Mouse (Mus musculus): Measurements from ENCODE around the gene Gprin1. TPM values are rescaled to one million over a fixed set of nuclear protein-coding genes. Genes with fewer than 3 reads are reported as not detected.
"Not testable (repeated sequence)": the region's sequence is repeated elsewhere in the genome, so short reads cannot be mapped to it uniquely, and the experiment has no call there.

Gprin1 gene
- total RNA-seq (2021) = not detected
- long read RNA-seq, experiment 1 = 0 reads
- long read RNA-seq, experiment 2 = 0 reads

GRCm38 (mm10) chr13:54749864-54750411 is at the start of gene Gprin1:
Gene Gprin1 (minus strand): TSS chr13:54749874.
- no peak for DNase-seq

DNA sequence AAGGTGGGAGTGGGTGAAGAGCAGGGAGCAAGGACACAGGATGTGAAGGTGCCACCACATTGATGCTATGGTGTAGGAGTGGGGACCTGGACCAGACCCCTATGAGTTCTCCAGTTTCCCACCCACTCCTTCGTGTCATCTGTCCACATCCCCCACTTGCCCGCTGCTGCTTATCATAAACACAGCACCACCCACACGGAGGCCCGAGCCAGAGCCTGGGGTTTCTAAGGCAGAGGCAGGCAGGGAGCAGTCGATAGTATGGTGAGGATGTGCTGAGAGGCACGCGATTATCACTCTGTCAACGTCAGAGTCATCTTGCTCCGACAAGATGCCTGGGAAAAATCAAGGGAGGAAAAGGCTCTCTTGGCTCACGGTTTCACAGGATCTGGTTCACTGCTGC is 49.1 kb upstream of the Gprin1 start:
- no peak for DNase-seq

GRCm38 (mm10) chr13:54797861-54798643 is 48.4 kb upstream of the Gprin1 start:
- no peak for DNase-seq

DNA sequence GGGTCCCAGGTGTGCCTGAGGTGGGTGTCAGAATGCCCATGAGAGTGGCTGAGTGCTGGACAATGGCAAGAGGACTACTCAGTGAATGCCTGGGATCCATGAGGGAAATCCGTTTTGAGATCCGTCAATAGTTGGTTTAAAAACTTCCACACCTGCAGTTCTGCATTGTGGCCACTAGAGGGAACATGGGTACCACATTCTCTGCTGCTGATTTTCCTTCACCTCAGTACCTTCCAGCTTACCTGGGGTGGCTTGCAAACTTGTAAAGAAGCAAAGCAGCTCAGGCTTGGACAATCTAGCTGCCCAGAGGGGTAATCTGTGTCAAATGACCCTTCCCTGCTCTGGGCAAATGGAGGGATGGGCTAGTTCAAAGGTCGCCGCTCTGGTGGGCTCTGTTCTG is 47.7 kb upstream of the Gprin1 start:
- DNase-seq = peak; percentile 23 to 60

- no peak for DNase-seq
Measured at GRCm38 (mm10) chr13:54794843-54795242, 45.2 kb upstream of the Gprin1 start.

DNA sequence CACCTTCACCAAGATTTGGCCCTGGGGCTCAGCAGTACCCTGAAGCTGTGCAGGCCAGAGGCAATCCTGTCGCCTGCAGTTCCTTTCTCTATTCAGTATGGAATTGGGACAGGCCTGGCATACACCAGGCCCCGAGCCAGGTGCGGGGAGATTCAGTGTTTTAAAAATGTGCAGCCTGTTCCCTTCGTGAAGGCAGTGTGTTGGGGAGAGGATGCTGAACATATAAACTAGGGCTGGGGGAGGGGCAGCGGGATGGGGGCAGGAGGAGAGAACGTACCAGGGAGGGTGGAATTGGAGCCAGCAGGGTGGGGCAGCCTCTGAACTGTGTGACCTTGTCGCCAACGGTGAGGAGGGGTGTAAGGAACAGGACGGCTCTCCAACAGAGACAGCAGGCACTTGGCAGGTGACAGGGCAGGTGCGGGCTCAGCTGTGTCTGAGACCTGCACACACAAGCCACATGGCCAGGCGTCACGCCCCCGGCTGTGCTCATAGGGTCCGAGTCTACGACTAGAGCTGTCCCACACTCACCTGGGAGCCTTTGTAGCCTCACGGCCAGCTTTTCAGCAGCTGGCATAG is 44.4 kb upstream of the Gprin1 start:
- DNase-seq = no peak

GRCm38 (mm10) chr13:54792259-54793230 is 42.9 kb upstream of the Gprin1 start:
- no peak for DNase-seq

DNA sequence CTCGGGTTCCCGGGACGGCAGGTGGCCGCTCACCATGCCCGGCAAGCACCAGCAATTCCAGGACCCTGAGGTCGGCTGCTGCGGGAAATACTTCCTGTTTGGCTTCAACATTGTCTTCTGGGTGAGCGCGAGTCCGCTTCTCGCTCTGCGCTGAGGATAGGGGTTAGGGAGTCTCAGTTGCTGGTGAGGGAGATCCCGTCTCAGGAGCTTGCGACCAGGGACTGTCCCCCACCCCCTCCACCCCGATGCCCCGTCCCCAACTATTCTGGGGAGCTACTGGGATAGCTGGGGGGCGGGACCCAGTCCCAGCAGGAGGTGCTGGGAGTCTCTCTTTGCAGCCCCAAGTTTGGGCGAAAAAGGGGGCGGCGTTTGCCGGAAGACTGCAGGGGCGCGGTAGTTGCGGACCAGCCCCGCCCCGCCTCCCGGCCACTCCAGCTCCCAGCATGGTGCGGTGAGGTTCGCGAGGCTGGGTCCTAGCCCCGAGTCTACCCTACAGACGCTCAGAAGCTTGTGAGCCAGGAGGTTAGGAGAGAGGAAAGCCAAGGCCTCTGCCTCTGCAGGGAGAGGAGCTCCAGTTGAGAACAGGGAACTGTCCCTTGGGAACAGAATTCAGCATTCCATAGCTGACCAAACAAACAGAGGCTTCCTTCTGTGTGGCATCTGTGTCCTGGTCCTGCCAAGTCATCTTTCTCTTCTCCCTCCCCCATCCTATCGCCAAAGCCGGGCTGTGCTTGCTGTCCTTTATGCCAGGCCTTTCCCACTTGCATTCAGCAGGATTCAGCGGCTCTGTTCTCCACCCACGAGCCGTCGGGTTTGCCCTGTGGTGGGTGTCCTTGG is 40.1 kb upstream of the Gprin1 start:
- DNase-seq = peak; percentile 62 to 64

DNA sequence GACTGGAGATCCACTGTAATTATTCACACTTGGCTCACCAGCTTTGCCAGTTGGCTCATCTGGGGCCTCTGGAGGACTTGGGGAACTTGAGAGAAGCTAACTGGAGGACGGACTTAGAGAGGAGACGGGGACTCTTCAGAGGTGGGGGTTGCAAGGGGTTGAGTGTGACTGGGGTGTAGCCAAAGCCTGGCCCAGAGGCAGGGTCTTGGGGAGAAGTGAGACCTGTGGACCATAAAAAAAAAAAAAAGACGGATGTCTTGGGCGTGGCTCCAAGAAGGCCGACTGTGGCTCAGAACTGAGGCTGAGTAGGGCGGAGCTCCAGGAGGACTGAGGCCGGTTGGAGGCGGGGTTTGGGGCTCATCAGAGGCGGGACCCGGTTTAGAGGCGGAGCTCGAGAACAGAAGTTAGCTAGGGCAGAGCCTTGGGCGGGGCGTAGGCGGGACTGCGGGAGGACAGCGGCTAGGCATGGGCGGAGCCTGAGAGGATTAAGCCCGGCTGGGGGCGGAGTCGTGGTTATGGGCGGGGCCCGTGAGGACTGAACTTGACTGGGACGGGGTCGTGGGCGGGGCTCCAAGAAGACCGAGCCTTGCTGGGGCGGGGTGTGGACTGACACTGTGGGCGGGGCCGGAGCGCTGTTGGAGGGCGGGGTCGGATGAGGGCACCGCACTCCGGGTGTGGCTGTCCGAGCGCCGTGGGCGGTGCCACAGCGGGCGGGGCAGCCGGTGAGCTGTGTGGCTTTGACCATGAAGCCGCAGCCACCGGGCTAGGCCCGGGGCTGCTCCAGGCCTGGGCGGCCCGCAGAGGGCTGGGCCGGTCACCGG is 39.3 kb upstream of the Gprin1 start, which contains the start of gene Tspan17:
Tspan17 (plus strand) TSS at position 638 of the 821 bp plus-strand sequence.
- DNase-seq = peak; percentile 97 to 98

DNA sequence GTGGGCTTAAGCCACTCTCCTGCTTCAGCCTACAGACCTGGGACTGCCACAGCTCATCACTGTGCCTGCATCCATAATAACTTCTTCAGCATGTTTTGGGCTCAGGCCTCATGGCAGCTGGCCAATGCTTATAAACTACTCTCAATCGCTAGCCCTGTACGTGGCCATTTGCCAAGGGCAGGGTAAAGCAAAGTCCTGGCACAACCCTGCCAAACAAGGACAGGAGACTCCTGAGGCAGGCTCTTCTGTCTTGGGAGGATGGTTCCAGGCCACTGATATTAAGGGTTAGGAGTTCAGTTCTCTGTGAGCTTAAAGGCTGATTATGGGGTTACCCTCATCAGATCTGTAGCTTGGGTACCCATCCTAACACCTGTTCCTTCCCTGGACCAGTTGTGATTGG is 37.9 kb upstream of the Gprin1 start:
- not testable (repeated sequence) for DNase-seq

- DNase-seq = no peak
Measured at GRCm38 (mm10) chr13:54783698-54784097, 34.0 kb upstream of the Gprin1 start, which contains the start of gene Eif4e1b. Gene Eif4e1b (plus strand): TSS chr13:54783998.

GRCm38 (mm10) chr13:54783235-54783634 is 33.6 kb upstream of the Gprin1 start:
- DNase-seq = no peak

DNA sequence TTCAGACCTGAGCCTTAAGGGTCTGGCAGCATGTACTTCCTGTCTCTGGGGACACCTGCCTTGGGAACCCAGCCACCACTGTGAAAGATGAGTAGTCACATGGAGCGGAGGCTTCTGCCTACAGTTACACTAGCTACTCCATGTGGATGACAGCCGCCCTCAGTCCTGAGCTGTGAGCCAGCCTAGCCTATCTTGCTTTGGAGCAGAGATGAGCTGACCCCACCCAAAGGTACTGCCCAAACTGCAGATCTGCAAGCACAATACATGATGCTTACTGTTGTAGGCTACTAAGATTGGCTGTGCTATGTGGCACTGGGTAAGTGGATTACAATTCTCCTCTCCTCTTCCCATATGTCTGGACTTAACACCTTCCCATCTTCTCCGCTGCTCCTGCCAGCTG is 31.4 kb upstream of the Gprin1 start:
- no peak for DNase-seq

- peak; percentile 45 to 51 for DNase-seq
Measured at GRCm38 (mm10) chr13:54780592-54780991, 30.9 kb upstream of the Gprin1 start.

DNA sequence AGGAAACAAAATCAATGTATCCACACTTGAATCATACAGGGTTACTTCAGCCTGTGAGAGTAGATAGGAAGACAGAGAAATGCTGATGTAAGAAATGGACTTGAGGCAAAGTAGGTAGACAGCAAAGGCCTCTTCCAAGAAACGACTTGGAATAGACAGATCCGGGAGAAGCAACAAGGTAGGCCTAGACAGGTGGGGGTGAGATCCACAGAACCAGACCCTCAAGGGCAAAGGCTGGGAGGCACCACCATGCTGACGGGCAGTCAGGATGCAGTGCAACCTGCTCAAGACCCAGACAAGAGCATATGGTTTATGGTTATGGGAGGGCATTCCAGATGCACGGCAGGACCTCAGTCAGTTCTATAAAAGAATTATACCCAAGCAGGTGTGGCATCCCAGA is 17.3 kb upstream of the Gprin1 start:
- DNase-seq = no peak

DNA sequence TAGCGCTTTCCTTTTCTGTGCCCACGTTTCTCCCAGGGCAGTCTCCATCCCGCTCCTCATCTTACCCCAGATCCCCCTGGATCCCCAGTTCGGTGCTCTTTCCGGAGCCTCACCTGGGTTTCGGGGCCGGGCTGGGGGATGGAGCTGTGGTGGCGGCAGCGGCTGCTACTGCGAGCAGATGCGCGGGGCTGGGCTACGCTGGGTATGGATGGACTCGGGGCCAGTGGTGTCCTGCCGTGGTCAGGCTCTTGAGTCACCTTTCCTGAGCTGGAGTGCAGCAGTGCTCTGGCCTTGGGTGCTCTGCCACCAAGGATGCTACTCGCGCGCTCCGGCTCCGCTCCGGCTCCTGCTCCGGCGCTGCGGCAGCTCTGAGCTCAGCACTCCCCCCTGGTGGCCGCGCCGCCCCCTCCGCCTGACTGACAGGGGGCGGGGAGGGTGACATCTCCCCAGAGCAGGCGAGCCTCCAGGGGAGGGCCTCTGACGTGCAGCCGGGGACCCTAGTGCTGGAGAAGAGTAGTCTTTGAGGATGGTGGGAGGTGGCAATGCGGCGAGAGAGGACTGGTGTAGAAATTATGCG is 16.6 kb upstream of the Gprin1 start, which contains the start of gene Sncb:
Sncb (minus strand) TSS at position 404 of the 577 bp plus-strand sequence.
- peak; percentile 23 to 26 for DNase-seq

GRCm38 (mm10) chr13:54765281-54766191 is 15.9 kb upstream of the Gprin1 start:
- no peak for DNase-seq

GRCm38 (mm10) chr13:54760906-54761305 is 11.2 kb upstream of the Gprin1 start:
- DNase-seq = no peak

Data from heart, adult 18-20 months (tissue).